Mouse (Mus musculus) kidney, embryonic 14.5 days (tissue): ENCODE data around the gene Gkap1. TPM values are rescaled to one million over a fixed set of nuclear protein-coding genes. Genes with fewer than 3 reads are reported as not detected.

Experiments
- ATAC-seq: fragments of 200-750 bp; cut with Nextera tagmentation; 2 replicates; pipeline ENCODE4 v1.8.0; 2017; ENCODE audit warnings: moderate number of reproducible peaks, mild to moderate bottlenecking, moderate TSS enrichment, moderate library complexity; ENCODE audit not compliant: low FRiP score, low TSS enrichment
- H3K27ac ChIP-seq: fragments of 300-500 bp; sonication (generic); 2 replicates; pipeline ENCODE4 v1.5.1; 2014; ENCODE audit warnings: low read depth, mild to moderate bottlenecking, low read length, moderate library complexity, mixed read lengths
- H3K27me3 ChIP-seq: fragments of 300-500 bp; sonication (generic); 2 replicates; pipeline ENCODE4 v1.6.1; 2014; ENCODE audit warnings: mild to moderate bottlenecking, low read length; ENCODE audit not compliant: control insufficient read depth, insufficient read depth
- H3K36me3 ChIP-seq: fragments of 300-500 bp; sonication (generic); 2 replicates; pipeline ENCODE4 v1.6.1; 2014; ENCODE audit warnings: low read length, mixed read lengths; ENCODE audit not compliant: control insufficient read depth, insufficient read depth
- H3K4me1 ChIP-seq: fragments of 300-500 bp; sonication (generic); 2 replicates; pipeline ENCODE4 v1.6.1; 2014; ENCODE audit warnings: low read length, mixed read lengths; ENCODE audit not compliant: control insufficient read depth, insufficient read depth
- H3K4me2 ChIP-seq: fragments of 300-500 bp; sonication (generic); replicated peaks from 2 replicates; pipeline ENCODE4 v1.6.1; 2014; ENCODE audit warnings: low read depth, mild to moderate bottlenecking, low read length
- H3K4me3 ChIP-seq: fragments of 300-500 bp; sonication (generic); 2 replicates; pipeline ENCODE4 v1.5.1; 2014; ENCODE audit warnings: mild to moderate bottlenecking, low read length
- H3K9ac ChIP-seq: fragments of 300-500 bp; sonication (generic); 2 replicates; pipeline ENCODE4 v1.6.1; 2014; ENCODE audit warnings: low read depth, mild to moderate bottlenecking, low read length, moderate library complexity
- H3K9me3 ChIP-seq: fragments of 300-500 bp; sonication (generic); 2 replicates; pipeline ENCODE4 v1.6.1; 2016; ENCODE audit warnings: low read length; ENCODE audit not compliant: control insufficient read depth
- whole genome bisulfite sequencing: fragments of 180-500 bp; shearing (Covaris S2); extraction: QIAGEN DNeasy Blood & Tissue Kit; methylation state at CpG from one replicate; pipeline ENCODE4 v1.1.7; 2014; 5-methylcytosine and 5-hydroxymethylcytosine counted together
- polyA plus RNA-seq: library from polyadenylated mRNA; unstranded; fragments of >200 nt; fragmentation: Nextera tagmentation; extraction: Ambion mirVana; gene quantifications from 2 replicates; pipeline ENCODE4 v1.2.1, GENCODE M21; 2014

Gkap1 gene
- polyA plus RNA-seq, 1 experiment from 2014 or later, result 26.9 TPM

GRCm38 (mm10) chr13:58201908-58202307 is 73.6 kb downstream of the Gkap1 start:
- Histone ChIP-seq H3K9ac (no peak overlapping the region), H3K9me3 (no peaks in the 10 kb centered on the region), H3K36me3 (peaks cover 10% of the 10 kb centered on the region; the same call in 1 of the 2 replicates), H3K27ac (no peak overlapping the region), H3K27me3 (no peaks in the 10 kb centered on the region), H3K4me1 (no peaks in the 10 kb centered on the region), H3K4me2 (no peak overlapping the region), H3K4me3 (no peak overlapping the region)
- no peak for ATAC-seq
- WGBS, result 93% methylated on average over 3 of the region's 3 CpGs

DNA sequence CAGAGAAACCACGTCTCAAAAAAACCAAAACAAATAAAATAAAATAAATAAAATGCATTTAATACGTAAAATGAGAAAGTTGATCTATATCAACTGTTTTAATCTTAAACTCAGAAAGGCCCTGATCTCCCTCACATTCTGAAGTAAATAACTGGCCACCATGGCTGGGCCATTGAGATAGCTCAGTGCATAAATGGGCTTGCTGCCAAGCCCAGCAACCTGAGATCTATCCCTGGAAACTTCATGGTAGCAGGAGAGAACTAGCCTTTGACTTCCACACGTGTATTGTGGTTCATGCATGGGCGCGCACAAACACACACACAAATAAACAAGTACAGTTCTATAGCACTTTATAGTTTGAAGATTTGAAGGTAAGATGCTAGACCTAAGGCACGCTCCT is 74.2 kb downstream of the Gkap1 start:
- Histone ChIP-seq H3K4me1 (no peaks in the 10 kb centered on the region), H3K36me3 (peaks cover 12% of the 10 kb centered on the region; the same call in 1 of the 2 replicates), H3K27me3 (no peaks in the 10 kb centered on the region), H3K9ac (no peak overlapping the region), H3K4me3 (no peak overlapping the region), H3K4me2 (no peak overlapping the region), H3K9me3 (no peaks in the 10 kb centered on the region), H3K27ac (no peak overlapping the region)
- 85% methylated on average over 6 of the region's 6 CpGs for WGBS
- ATAC-seq, result no peak

DNA sequence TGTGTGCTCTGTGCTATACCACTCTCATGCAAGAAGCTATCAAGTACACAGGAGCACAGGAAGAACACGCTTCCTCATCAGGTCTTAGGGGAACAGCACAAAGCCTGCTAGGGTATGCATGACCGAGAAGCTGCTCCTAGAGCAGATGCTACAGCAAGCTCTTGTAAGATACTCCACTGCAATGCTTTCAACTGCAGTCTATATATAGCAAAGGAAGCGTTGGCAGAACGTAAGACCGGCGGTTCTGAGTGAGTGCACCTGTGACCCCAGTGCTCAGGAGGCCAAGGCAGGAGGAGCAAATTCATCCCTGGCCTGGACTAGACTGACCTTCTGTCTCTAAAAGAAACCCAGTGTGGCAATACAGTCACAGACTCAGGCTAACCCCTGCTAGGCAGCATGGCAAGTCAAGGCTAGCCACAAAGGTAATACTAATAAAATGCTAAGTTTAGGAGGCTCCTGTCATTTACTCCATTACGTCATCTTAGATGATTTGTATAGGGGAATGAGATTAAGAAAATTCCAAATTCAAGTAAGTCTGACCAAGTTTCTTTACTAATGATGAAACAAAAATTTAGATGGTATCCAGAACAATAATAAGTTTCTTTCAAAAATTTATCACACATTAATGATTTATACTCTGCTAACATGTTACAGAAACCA is 77.4 kb downstream of the Gkap1 start:
- Histone ChIP-seq H3K36me3 (peaks cover 36% of the 10 kb centered on the region), H3K27me3 (no peaks in the 10 kb centered on the region), H3K4me2 (no peak overlapping the region), H3K9ac (no peak overlapping the region), H3K4me1 (no peaks in the 10 kb centered on the region), H3K27ac (no peak overlapping the region), H3K9me3 (no peaks in the 10 kb centered on the region), H3K4me3 (no peak overlapping the region)
- 73% methylated on average over 7 of the region's 7 CpGs for WGBS
- no peak for ATAC-seq

DNA sequence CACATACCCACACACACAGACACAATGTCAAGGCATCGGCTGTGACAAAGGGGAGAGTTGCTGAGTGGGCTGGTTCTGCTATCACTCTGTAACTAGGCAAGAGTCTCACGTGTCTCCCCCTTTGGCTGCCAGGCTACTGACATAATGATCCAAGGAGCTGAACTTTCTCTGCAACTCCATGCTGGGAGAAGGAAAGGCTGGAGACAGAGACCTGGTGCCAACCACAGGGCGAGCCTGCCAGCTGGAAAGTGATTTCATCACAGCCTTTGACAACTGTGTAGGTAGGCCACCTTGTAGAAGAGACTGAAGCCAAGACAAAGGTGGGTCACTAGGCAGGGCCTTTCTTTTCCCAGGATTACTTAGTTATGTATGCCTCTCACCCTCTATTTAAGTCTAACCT is 78.3 kb downstream of the Gkap1 start:
- no peak for ATAC-seq
- 86% methylated on average over 3 of the region's 3 CpGs for WGBS
- Histone ChIP-seq H3K9ac (no peak overlapping the region), H3K4me3 (no peak overlapping the region), H3K4me2 (no peak overlapping the region), H3K27me3 (no peaks in the 10 kb centered on the region), H3K27ac (no peak overlapping the region), H3K4me1 (no peaks in the 10 kb centered on the region), H3K36me3 (peaks cover 40% of the 10 kb centered on the region), H3K9me3 (no peaks in the 10 kb centered on the region)

- H3K4me3 ChIP-seq, result no peak overlapping the region
- H3K4me2 ChIP-seq, result no peak overlapping the region
- H3K27me3 ChIP-seq, result no peaks in the 10 kb centered on the region
- H3K36me3 ChIP-seq, result peaks cover 58% of the 10 kb centered on the region
- H3K27ac ChIP-seq, result no peak overlapping the region
- no peaks in the 10 kb centered on the region for H3K9me3 ChIP-seq
- ATAC-seq, result no peak
- 80% methylated on average over 3 of the region's 3 CpGs for WGBS
- no peak overlapping the region for H3K9ac ChIP-seq
- H3K4me1 ChIP-seq, result no peaks in the 10 kb centered on the region
These were observed 80.6 kb downstream of the Gkap1 start for GRCm38 (mm10) chr13:58194908-58195307.

- H3K9me3 ChIP-seq, result no peaks in the 10 kb centered on the region
- H3K4me1 ChIP-seq, result no peaks in the 10 kb centered on the region
- H3K9ac ChIP-seq, result no peak overlapping the region
- H3K4me3 ChIP-seq, result no peak overlapping the region
- no peak for ATAC-seq
- H3K27ac ChIP-seq, result no peak overlapping the region
- no peak overlapping the region for H3K4me2 ChIP-seq
- 93% methylated on average over 3 of the region's 3 CpGs for WGBS
- H3K36me3 ChIP-seq, result peaks cover 58% of the 10 kb centered on the region
- H3K27me3 ChIP-seq, result no peaks in the 10 kb centered on the region
These were observed 82.3 kb downstream of the Gkap1 start for GRCm38 (mm10) chr13:58193221-58193620.

GRCm38 (mm10) chr13:58192146-58192545 is 83.4 kb downstream of the Gkap1 start:
- Histone ChIP-seq H3K27ac (no peak overlapping the region), H3K27me3 (no peaks in the 10 kb centered on the region), H3K9me3 (no peaks in the 10 kb centered on the region), H3K4me1 (no peaks in the 10 kb centered on the region), H3K9ac (no peak overlapping the region), H3K4me3 (no peak overlapping the region), H3K36me3 (peaks cover 54% of the 10 kb centered on the region), H3K4me2 (no peak overlapping the region)
- WGBS, result 93% methylated on average over 6 of the region's 6 CpGs
- no peak for ATAC-seq

DNA sequence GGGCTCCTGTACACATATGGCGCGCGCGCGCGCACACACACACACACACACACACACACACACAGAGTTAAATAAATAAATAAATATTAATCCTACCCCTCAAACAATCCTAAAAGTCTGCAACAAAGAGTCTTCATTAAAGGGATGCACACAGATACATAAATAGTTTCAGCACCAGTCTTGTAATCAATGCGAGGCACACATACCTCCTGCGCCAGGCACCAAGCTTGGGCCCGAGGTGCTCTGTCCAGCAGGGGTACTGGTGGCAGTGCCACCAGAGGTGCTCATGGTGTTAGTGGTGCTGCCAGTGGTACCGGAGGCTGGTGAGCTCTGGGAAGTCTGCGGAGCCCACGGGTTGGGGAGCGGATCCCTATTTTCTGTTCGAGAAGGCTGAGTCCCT is 84.0 kb downstream of the Gkap1 start:
- no peaks in the 10 kb centered on the region for H3K9me3 ChIP-seq
- H3K27ac ChIP-seq, result no peak overlapping the region
- no peak overlapping the region for H3K4me3 ChIP-seq
- H3K4me1 ChIP-seq, result no peaks in the 10 kb centered on the region
- H3K9ac ChIP-seq, result no peak overlapping the region
- H3K4me2 ChIP-seq, result no peak overlapping the region
- WGBS, result 99% methylated on average over 14 of the region's 14 CpGs
- ATAC-seq, result no peak
- no peaks in the 10 kb centered on the region for H3K27me3 ChIP-seq
- H3K36me3 ChIP-seq, result peaks cover 58% of the 10 kb centered on the region

DNA sequence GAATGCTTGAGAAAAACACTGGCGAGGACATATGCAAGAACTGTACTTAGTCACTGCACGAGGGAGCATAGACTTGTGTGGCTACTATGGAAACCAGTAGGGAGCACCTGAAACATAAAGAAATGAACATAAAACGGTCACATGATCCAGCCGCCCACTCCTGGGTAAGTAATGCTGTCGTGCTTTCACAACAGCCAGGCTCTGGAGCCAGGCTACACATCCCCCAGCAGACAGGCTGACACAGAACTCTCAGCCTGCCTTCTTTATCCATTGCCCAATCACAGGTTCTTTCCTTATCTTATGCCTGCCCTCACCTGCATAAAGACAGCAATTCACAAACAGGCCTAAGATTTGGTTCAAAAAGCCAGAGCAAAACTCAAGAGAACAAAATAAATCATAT is 86.0 kb downstream of the Gkap1 start:
- Histone ChIP-seq H3K4me1 (no peaks in the 10 kb centered on the region), H3K9me3 (no peaks in the 10 kb centered on the region), H3K36me3 (peaks cover 47% of the 10 kb centered on the region), H3K27ac (no peak overlapping the region), H3K27me3 (no peaks in the 10 kb centered on the region), H3K4me2 (no peak overlapping the region), H3K9ac (no peak overlapping the region), H3K4me3 (no peak overlapping the region)
- 62% methylated on average over 5 of the region's 5 CpGs for WGBS
- ATAC-seq, result no peak
